Mouse (Mus musculus): ENCODE measurements around the gene Ttyh2. TPM values are rescaled to one million over a fixed set of nuclear protein-coding genes. Genes with fewer than 3 reads are reported as not detected.
A peak's percentile ranks its signal among the peaks of the same experiment; 100 is the strongest.

Ttyh2 gene
- polyA plus RNA-seq, 1 experiment from 2014 or later, result 28.0 TPM

- Histone ChIP-seq H3K4me2 (ENCODE audit: low read depth, low read length) (no peak overlapping the region), H3K27ac (ENCODE audit: low read depth, low read length) (no peak overlapping the region), H3K4me3 (ENCODE audit: low read depth, low read length) (no peak overlapping the region), H3K9ac (replicated peaks; ENCODE audit: low read depth, low read length) (no peak overlapping the region), H3K4me1 (ENCODE audit: control insufficient read depth, insufficient read depth, low read length) (peaks cover 15% of the 10 kb centered on the region), H3K9me3 (ENCODE audit: control insufficient read depth, low read length) (no peaks in the 10 kb centered on the region), H3K36me3 (ENCODE audit: control insufficient read depth, insufficient read depth, low read length) (no peaks in the 10 kb centered on the region), H3K27me3 (ENCODE audit: control insufficient read depth, insufficient read depth, low read length) (no peaks in the 10 kb centered on the region)
- no peak for ATAC-seq (ENCODE audit: low read depth)
- 55% methylated on average over 10 of the region's 10 CpGs for WGBS
Observed at GRCm38 (mm10) chr11:114638647-114639290, 36.5 kb upstream of the Ttyh2 start.

GRCm38 (mm10) chr11:114639681-114640103 lies 35.5 kb upstream of the Ttyh2 start:
- no peak overlapping the region for H3K27ac ChIP-seq (ENCODE audit: low read depth, low read length)
- ATAC-seq (ENCODE audit: low read depth), result no peak
- no peak overlapping the region for H3K9ac ChIP-seq (replicated peaks; ENCODE audit: low read depth, low read length)
- peaks cover 15% of the 10 kb centered on the region for H3K4me1 ChIP-seq (ENCODE audit: control insufficient read depth, insufficient read depth, low read length)
- H3K9me3 ChIP-seq (ENCODE audit: control insufficient read depth, low read length), result no peaks in the 10 kb centered on the region
- no peak overlapping the region for H3K4me2 ChIP-seq (ENCODE audit: low read depth, low read length)
- H3K36me3 ChIP-seq (ENCODE audit: control insufficient read depth, insufficient read depth, low read length), result no peaks in the 10 kb centered on the region
- no peaks in the 10 kb centered on the region for H3K27me3 ChIP-seq (ENCODE audit: control insufficient read depth, insufficient read depth, low read length)
- 3% methylated on average over 19 of the region's 19 CpGs for WGBS
- no peak overlapping the region for H3K4me3 ChIP-seq (ENCODE audit: low read depth, low read length)

- Histone ChIP-seq H3K4me1 (ENCODE audit: control insufficient read depth, insufficient read depth, low read length) (peaks cover 15% of the 10 kb centered on the region), H3K27ac (ENCODE audit: low read depth, low read length) (no peak overlapping the region), H3K4me2 (ENCODE audit: low read depth, low read length) (no peak overlapping the region), H3K9ac (replicated peaks; ENCODE audit: low read depth, low read length) (no peak overlapping the region), H3K27me3 (ENCODE audit: control insufficient read depth, insufficient read depth, low read length) (no peaks in the 10 kb centered on the region), H3K4me3 (ENCODE audit: low read depth, low read length) (no peak overlapping the region), H3K9me3 (ENCODE audit: control insufficient read depth, low read length) (no peaks in the 10 kb centered on the region), H3K36me3 (ENCODE audit: control insufficient read depth, insufficient read depth, low read length) (no peaks in the 10 kb centered on the region)
- ATAC-seq (ENCODE audit: low read depth), result no peak
- WGBS, result 39% methylated on average over 6 of the region's 6 CpGs
Observed at GRCm38 (mm10) chr11:114640658-114641057, 34.6 kb upstream of the Ttyh2 start.

- Histone ChIP-seq H3K9ac (replicated peaks; ENCODE audit: low read depth, low read length) (no peak overlapping the region), H3K27me3 (ENCODE audit: control insufficient read depth, insufficient read depth, low read length) (no peaks in the 10 kb centered on the region), H3K4me3 (ENCODE audit: low read depth, low read length) (no peak overlapping the region), H3K9me3 (ENCODE audit: control insufficient read depth, low read length) (no peaks in the 10 kb centered on the region), H3K4me2 (ENCODE audit: low read depth, low read length) (no peak overlapping the region), H3K36me3 (ENCODE audit: control insufficient read depth, insufficient read depth, low read length) (no peaks in the 10 kb centered on the region), H3K27ac (ENCODE audit: low read depth, low read length) (no peak overlapping the region), H3K4me1 (ENCODE audit: control insufficient read depth, insufficient read depth, low read length) (peaks cover 15% of the 10 kb centered on the region)
- WGBS, result 79% methylated on average over 8 of the region's 8 CpGs
- ATAC-seq (ENCODE audit: low read depth), result no peak
Observed at GRCm38 (mm10) chr11:114641136-114641535, 34.1 kb upstream of the Ttyh2 start.

GRCm38 (mm10) chr11:114642184-114642583 lies 33.0 kb upstream of the Ttyh2 start:
- Histone ChIP-seq H3K36me3 (ENCODE audit: control insufficient read depth, insufficient read depth, low read length) (no peaks in the 10 kb centered on the region), H3K27ac (ENCODE audit: low read depth, low read length) (no peak overlapping the region), H3K9me3 (ENCODE audit: control insufficient read depth, low read length) (no peaks in the 10 kb centered on the region), H3K4me1 (ENCODE audit: control insufficient read depth, insufficient read depth, low read length) (peaks cover 12% of the 10 kb centered on the region; the same call in 1 of the 2 replicates), H3K9ac (replicated peaks; ENCODE audit: low read depth, low read length) (no peak overlapping the region), H3K4me2 (ENCODE audit: low read depth, low read length) (no peak overlapping the region), H3K27me3 (ENCODE audit: control insufficient read depth, insufficient read depth, low read length) (no peaks in the 10 kb centered on the region), H3K4me3 (ENCODE audit: low read depth, low read length) (no peak overlapping the region)
- ATAC-seq (ENCODE audit: low read depth), result no peak
- WGBS, result 52% methylated on average over 12 of the region's 12 CpGs

- no peak for ATAC-seq (ENCODE audit: low read depth)
- WGBS, result 85% methylated on average over 11 of the region's 11 CpGs
- H3K4me1 ChIP-seq (ENCODE audit: control insufficient read depth, insufficient read depth, low read length), result peaks cover 12% of the 10 kb centered on the region; the same call in 1 of the 2 replicates
Observed at GRCm38 (mm10) chr11:114642926-114643325, 32.3 kb upstream of the Ttyh2 start.

GRCm38 (mm10) chr11:114644122-114644521 lies 31.1 kb upstream of the Ttyh2 start:
- no peaks in the 10 kb centered on the region for H3K9me3 ChIP-seq (ENCODE audit: control insufficient read depth, low read length)
- no peaks in the 10 kb centered on the region for H3K36me3 ChIP-seq (ENCODE audit: control insufficient read depth, insufficient read depth, low read length)
- H3K27me3 ChIP-seq (ENCODE audit: control insufficient read depth, insufficient read depth, low read length), result no peaks in the 10 kb centered on the region
- ATAC-seq (ENCODE audit: low read depth), result no peak
- 55% methylated on average over 2 of the region's 2 CpGs for WGBS
- H3K4me1 ChIP-seq (ENCODE audit: control insufficient read depth, insufficient read depth, low read length), result peaks cover 12% of the 10 kb centered on the region; the same call in 1 of the 2 replicates
- H3K4me2 ChIP-seq (ENCODE audit: low read depth, low read length), result no peak overlapping the region
- no peak overlapping the region for H3K27ac ChIP-seq (ENCODE audit: low read depth, low read length)
- H3K9ac ChIP-seq (replicated peaks; ENCODE audit: low read depth, low read length), result no peak overlapping the region
- H3K4me3 ChIP-seq (ENCODE audit: low read depth, low read length), result no peak overlapping the region

More at GRCm38 (mm10) chr11:114642926-114643325, 32.3 kb upstream of the Ttyh2 start:
- H3K36me3 ChIP-seq (ENCODE audit: control insufficient read depth, insufficient read depth, low read length), result no peaks in the 10 kb centered on the region
- no peaks in the 10 kb centered on the region for H3K27me3 ChIP-seq (ENCODE audit: control insufficient read depth, insufficient read depth, low read length)
- H3K4me2 ChIP-seq (ENCODE audit: low read depth, low read length), result no peak overlapping the region
- no peaks in the 10 kb centered on the region for H3K9me3 ChIP-seq (ENCODE audit: control insufficient read depth, low read length)
- no peak overlapping the region for H3K4me3 ChIP-seq (ENCODE audit: low read depth, low read length)
- no peak overlapping the region for H3K27ac ChIP-seq (ENCODE audit: low read depth, low read length)
- no peak overlapping the region for H3K9ac ChIP-seq (replicated peaks; ENCODE audit: low read depth, low read length)

- ATAC-seq (ENCODE audit: low read depth), result no peak
- no peak overlapping the region for H3K4me2 ChIP-seq (ENCODE audit: low read depth, low read length)
- H3K4me3 ChIP-seq (ENCODE audit: low read depth, low read length), result no peak overlapping the region
- WGBS, result 78% methylated on average over 4 of the region's 4 CpGs
- no peak overlapping the region for H3K27ac ChIP-seq (ENCODE audit: low read depth, low read length)
- no peaks in the 10 kb centered on the region for H3K9me3 ChIP-seq (ENCODE audit: control insufficient read depth, low read length)
- no peaks in the 10 kb centered on the region for H3K27me3 ChIP-seq (ENCODE audit: control insufficient read depth, insufficient read depth, low read length)
- H3K9ac ChIP-seq (replicated peaks; ENCODE audit: low read depth, low read length), result no peak overlapping the region
- peaks cover 4% of the 10 kb centered on the region; the same call in 1 of the 2 replicates for H3K4me1 ChIP-seq (ENCODE audit: control insufficient read depth, insufficient read depth, low read length)
- H3K36me3 ChIP-seq (ENCODE audit: control insufficient read depth, insufficient read depth, low read length), result no peaks in the 10 kb centered on the region
Observed at GRCm38 (mm10) chr11:114649510-114649909, 25.7 kb upstream of the Ttyh2 start.

GRCm38 (mm10) chr11:114652531-114652930 lies 22.7 kb upstream of the Ttyh2 start:
- Histone ChIP-seq H3K4me3 (ENCODE audit: low read depth, low read length) (no peak overlapping the region), H3K4me1 (ENCODE audit: control insufficient read depth, insufficient read depth, low read length) (peaks cover 4% of the 10 kb centered on the region; the same call in 1 of the 2 replicates), H3K4me2 (ENCODE audit: low read depth, low read length) (no peak overlapping the region), H3K36me3 (ENCODE audit: control insufficient read depth, insufficient read depth, low read length) (no peaks in the 10 kb centered on the region), H3K27ac (ENCODE audit: low read depth, low read length) (no peak overlapping the region), H3K9ac (replicated peaks; ENCODE audit: low read depth, low read length) (peak overlapping the region; percentile 41; the same call in 1 of the 2 replicates), H3K9me3 (ENCODE audit: control insufficient read depth, low read length) (no peaks in the 10 kb centered on the region), H3K27me3 (ENCODE audit: control insufficient read depth, insufficient read depth, low read length) (no peaks in the 10 kb centered on the region)
- peak; percentile 36; the same call in 1 of the 2 replicates for ATAC-seq (ENCODE audit: low read depth)
- 4% methylated on average over 16 of the region's 16 CpGs for WGBS
